Mouse (Mus musculus): Measurements from ENCODE around the gene Cdk5. TPM values are rescaled to one million over a fixed set of nuclear protein-coding genes. Genes with fewer than 3 reads are reported as not detected.

The Cdk5 gene
- polyA plus RNA-seq, 1 experiment = 159 TPM

GRCm38 (mm10) chr5:24384407-24384806 lies 38.9 kb downstream of the Cdk5 start:
- no peak for DNase-seq (ENCODE audit: low read depth)
- TF ChIP-seq CTCF (IDR thresholded peaks at IDR 0.05; ENCODE audit: borderline replicate concordance, extremely low read depth, insufficient read depth, insufficient read length) = no peak
- no peak for TF ChIP-seq POLR2A (IDR thresholded peaks at IDR 0.05; ENCODE audit: borderline replicate concordance, extremely low read depth, insufficient read depth, insufficient read length, poor library complexity, severe bottlenecking)

- TF ChIP-seq POLR2A (IDR thresholded peaks at IDR 0.05; ENCODE audit: borderline replicate concordance, extremely low read depth, insufficient read depth, insufficient read length, poor library complexity, severe bottlenecking) (no peak), CTCF (IDR thresholded peaks at IDR 0.05; ENCODE audit: borderline replicate concordance, extremely low read depth, insufficient read depth, insufficient read length) (peak; percentile 55)
- peak; percentile 97 for DNase-seq (ENCODE audit: low read depth)
Measured at GRCm38 (mm10) chr5:24383026-24383859, 40.1 kb downstream of the Cdk5 start.

- TF ChIP-seq CTCF (IDR thresholded peaks at IDR 0.05; ENCODE audit: borderline replicate concordance, extremely low read depth, insufficient read depth, insufficient read length) (no peak), POLR2A (IDR thresholded peaks at IDR 0.05; ENCODE audit: borderline replicate concordance, extremely low read depth, insufficient read depth, insufficient read length, poor library complexity, severe bottlenecking) (no peak)
- no peak for DNase-seq (ENCODE audit: low read depth)
Measured at GRCm38 (mm10) chr5:24381988-24382387, 41.3 kb downstream of the Cdk5 start.

GRCm38 (mm10) chr5:24381486-24381885 lies 41.8 kb downstream of the Cdk5 start:
- TF ChIP-seq POLR2A (IDR thresholded peaks at IDR 0.05; ENCODE audit: borderline replicate concordance, extremely low read depth, insufficient read depth, insufficient read length, poor library complexity, severe bottlenecking) (no peak), CTCF (IDR thresholded peaks at IDR 0.05; ENCODE audit: borderline replicate concordance, extremely low read depth, insufficient read depth, insufficient read length) (no peak)
- DNase-seq (ENCODE audit: low read depth) = no peak

GRCm38 (mm10) chr5:24380499-24380898 lies 42.8 kb downstream of the Cdk5 start:
- TF ChIP-seq POLR2A (IDR thresholded peaks at IDR 0.05; ENCODE audit: borderline replicate concordance, extremely low read depth, insufficient read depth, insufficient read length, poor library complexity, severe bottlenecking) (no peak), CTCF (IDR thresholded peaks at IDR 0.05; ENCODE audit: borderline replicate concordance, extremely low read depth, insufficient read depth, insufficient read length) (no peak)
- no peak for DNase-seq (ENCODE audit: low read depth)

GRCm38 (mm10) chr5:24379501-24379900 lies 43.8 kb downstream of the Cdk5 start:
- no peak for TF ChIP-seq CTCF (IDR thresholded peaks at IDR 0.05; ENCODE audit: borderline replicate concordance, extremely low read depth, insufficient read depth, insufficient read length)
- TF ChIP-seq POLR2A (IDR thresholded peaks at IDR 0.05; ENCODE audit: borderline replicate concordance, extremely low read depth, insufficient read depth, insufficient read length, poor library complexity, severe bottlenecking) = no peak
- DNase-seq (ENCODE audit: low read depth) = no peak

- TF ChIP-seq CTCF (IDR thresholded peaks at IDR 0.05; ENCODE audit: borderline replicate concordance, extremely low read depth, insufficient read depth, insufficient read length) (no peak), POLR2A (IDR thresholded peaks at IDR 0.05; ENCODE audit: borderline replicate concordance, extremely low read depth, insufficient read depth, insufficient read length, poor library complexity, severe bottlenecking) (no peak)
Measured at GRCm38 (mm10) chr5:24378700-24379099, 44.6 kb downstream of the Cdk5 start.

GRCm38 (mm10) chr5:24374666-24375328 lies 48.5 kb downstream of the Cdk5 start:
- DNase-seq (ENCODE audit: low read depth) = no peak

More at GRCm38 (mm10) chr5:24378700-24379099, 44.6 kb downstream of the Cdk5 start:
- DNase-seq (ENCODE audit: low read depth) = no peak

GRCm38 (mm10) chr5:24374216-24374615 lies 49.1 kb downstream of the Cdk5 start:
- TF ChIP-seq CTCF (IDR thresholded peaks at IDR 0.05; ENCODE audit: borderline replicate concordance, extremely low read depth, insufficient read depth, insufficient read length) = no peak
- TF ChIP-seq POLR2A (IDR thresholded peaks at IDR 0.05; ENCODE audit: borderline replicate concordance, extremely low read depth, insufficient read depth, insufficient read length, poor library complexity, severe bottlenecking) = no peak
- peak; percentile 81 for DNase-seq (ENCODE audit: low read depth)

More at GRCm38 (mm10) chr5:24374666-24375328, 48.5 kb downstream of the Cdk5 start:
- TF ChIP-seq POLR2A (IDR thresholded peaks at IDR 0.05; ENCODE audit: borderline replicate concordance, extremely low read depth, insufficient read depth, insufficient read length, poor library complexity, severe bottlenecking) (no peak), CTCF (IDR thresholded peaks at IDR 0.05; ENCODE audit: borderline replicate concordance, extremely low read depth, insufficient read depth, insufficient read length) (no peak)

- TF ChIP-seq POLR2A (IDR thresholded peaks at IDR 0.05; ENCODE audit: borderline replicate concordance, extremely low read depth, insufficient read depth, insufficient read length, poor library complexity, severe bottlenecking) (no peak), CTCF (IDR thresholded peaks at IDR 0.05; ENCODE audit: borderline replicate concordance, extremely low read depth, insufficient read depth, insufficient read length) (no peak)
- DNase-seq (ENCODE audit: low read depth) = no peak
Measured at GRCm38 (mm10) chr5:24373807-24374206, 49.5 kb downstream of the Cdk5 start.

GRCm38 (mm10) chr5:24369767-24370166 lies 53.6 kb downstream of the Cdk5 start:
- no peak for DNase-seq (ENCODE audit: low read depth)
- TF ChIP-seq CTCF (IDR thresholded peaks at IDR 0.05; ENCODE audit: borderline replicate concordance, extremely low read depth, insufficient read depth, insufficient read length) (no peak), POLR2A (IDR thresholded peaks at IDR 0.05; ENCODE audit: borderline replicate concordance, extremely low read depth, insufficient read depth, insufficient read length, poor library complexity, severe bottlenecking) (no peak)

Other genes with a start within 250 kb of the Cdk5 start
- 58.9 and 61.1 TPM in 2 replicates for gene Kcnh2, start 71.9 kb downstream of the Cdk5 start, polyA plus RNA-seq (2012; rRNA removed)
- gene Nos3, start 58.7 kb downstream of the Cdk5 start, polyA plus RNA-seq (2012; rRNA removed) = 9.6 and 11.1 TPM in 2 replicates
- 1.5 and 1.7 TPM in 2 replicates for gene Atg9b, start 31.4 kb downstream of the Cdk5 start, polyA plus RNA-seq (2012; rRNA removed)
- gene Abcb8, start 29.9 kb downstream of the Cdk5 start, polyA plus RNA-seq (2012; rRNA removed) = 51.0 and 64.7 TPM in 2 replicates
- 0.71 and 1.1 TPM in 2 replicates for gene Asic3, start 10.1 kb downstream of the Cdk5 start, polyA plus RNA-seq (2012; rRNA removed)
- gene Slc4a2, start 307 bp upstream of the Cdk5 start, polyA plus RNA-seq (2012; rRNA removed) = 38.9 and 41.4 TPM in 2 replicates
- 152 and 248 TPM in 2 replicates for gene Fastk, start 21.8 kb upstream of the Cdk5 start, polyA plus RNA-seq (2012; rRNA removed)
- 60.7 and 67.7 TPM in 2 replicates for gene Tmub1, start 24.3 kb upstream of the Cdk5 start, polyA plus RNA-seq (2012; rRNA removed)
- gene Agap3, start 28.6 kb upstream of the Cdk5 start, polyA plus RNA-seq (2012; rRNA removed) = 176 and 244 TPM in 2 replicates
- 2.2 and 5.0 TPM in 2 replicates for gene Gbx1, start 103.7 kb upstream of the Cdk5 start, polyA plus RNA-seq (2012; rRNA removed)
- 0.33 and 0.54 TPM in 2 replicates for gene Asb10, start 117.4 kb upstream of the Cdk5 start, polyA plus RNA-seq (2012; rRNA removed)
- 0.19 and 0.34 TPM in 2 replicates for gene 4931409K22Rik, start 133.3 kb upstream of the Cdk5 start, polyA plus RNA-seq (2012; rRNA removed)
- gene Abcf2, start 153.9 kb upstream of the Cdk5 start, polyA plus RNA-seq (2012; rRNA removed) = 75.5 and 85.9 TPM in 2 replicates
- 21.9 and 26.8 TPM in 2 replicates for gene Chpf2, start 163.2 kb upstream of the Cdk5 start, polyA plus RNA-seq (2012; rRNA removed)
- 162 and 203 TPM in 2 replicates for gene Smarcd3, start 200.9 kb upstream of the Cdk5 start, polyA plus RNA-seq (2012; rRNA removed)

Measured in brain, embryonic 14.5 days (tissue).